Mouse (Mus musculus) embryonic facial prominence, embryonic 11.5 days (tissue): ENCODE measurements around the gene Rgl3. TPM values are rescaled to one million over a fixed set of nuclear protein-coding genes. Genes with fewer than 3 reads are reported as not detected.

Experiments used
- ATAC-seq: fragments of 200-750 bp; cut with Nextera tagmentation; replicated peaks from 2 replicates; pipeline ENCODE4 v1.8.0; 2017; ENCODE audit warnings: low read depth; ENCODE audit not compliant: insufficient number of reproducible peaks, low FRiP score, low TSS enrichment
- DNase-seq: peaks from one replicate; pipeline ENCODE4 v3.0.0-alpha.2; 2015; ENCODE audit warnings: low spot score
- H3K27ac ChIP-seq: fragments of 300-500 bp; sonication (generic); replicated peaks from 2 replicates; pipeline ENCODE4 v1.5.1; 2014; ENCODE audit warnings: mild to moderate bottlenecking, low read depth, low read length, control low read depth
- H3K27me3 ChIP-seq: fragments of 300-500 bp; sonication (generic); 2 replicates; pipeline ENCODE4 v1.6.1; 2014; ENCODE audit warnings: mild to moderate bottlenecking, low read length, moderate library complexity, mixed read lengths; ENCODE audit not compliant: control insufficient read depth, insufficient read depth
- H3K36me3 ChIP-seq: fragments of 300-500 bp; sonication (generic); replicated peaks from 2 replicates; pipeline ENCODE4 v1.6.1; 2014; ENCODE audit warnings: low read depth, mild to moderate bottlenecking, low read length, moderate library complexity, mixed read lengths; ENCODE audit not compliant: control insufficient read depth, insufficient read depth
- H3K4me1 ChIP-seq: fragments of 300-500 bp; sonication (generic); 2 replicates; pipeline ENCODE4 v1.6.1; 2014; ENCODE audit warnings: low read length, mixed read lengths; ENCODE audit not compliant: control insufficient read depth, insufficient read depth
- H3K4me2 ChIP-seq: fragments of 300-500 bp; sonication (generic); 2 replicates; pipeline ENCODE4 v1.6.1; 2014; ENCODE audit warnings: low read depth, mild to moderate bottlenecking, control low read depth, low read length, moderate library complexity
- H3K4me3 ChIP-seq: fragments of 300-500 bp; sonication (generic); 2 replicates; pipeline ENCODE4 v1.5.1; 2014; ENCODE audit warnings: low read depth, low read length, control low read depth
- H3K9ac ChIP-seq: fragments of 300-500 bp; sonication (generic); replicated peaks from 2 replicates; pipeline ENCODE4 v1.6.1; 2014; ENCODE audit warnings: mild to moderate bottlenecking, control low read depth, low read length
- H3K9me3 ChIP-seq: fragments of 300-500 bp; sonication (generic); replicated peaks from 2 replicates; pipeline ENCODE4 v1.6.1; 2016; ENCODE audit warnings: mild to moderate bottlenecking, low read length, inconsistent platforms, mixed read lengths; ENCODE audit not compliant: control insufficient read depth
- WGBS: fragments of 180-500 bp; shearing (Covaris S2); extraction: QIAGEN DNeasy Blood & Tissue Kit; methylation state at CpG from one replicate; pipeline ENCODE4 v1.1.7; 2014; 5-methylcytosine and 5-hydroxymethylcytosine counted together
- polyA plus RNA-seq: library from polyadenylated mRNA; unstranded; fragments of >200 nt; fragmentation: Nextera tagmentation; extraction: Ambion mirVana; gene quantifications from 2 replicates; pipeline ENCODE4 v1.2.1, GENCODE M21; 2014

Gene Rgl3
- polyA plus RNA-seq, 1 experiment from 2014 or later: 1.0 TPM

- no peak overlapping the region for H3K27ac ChIP-seq
- WGBS: 76% methylated on average over 3 of the region's 3 CpGs
- ATAC-seq (no peak), DNase-seq (no peak)
- H3K27me3 ChIP-seq: no peaks in the 10 kb centered on the region
- no peaks in the 10 kb centered on the region; the same call in 1 of the 2 replicates for H3K4me1 ChIP-seq
- no peak overlapping the region for H3K4me2 ChIP-seq
- H3K4me3 ChIP-seq: no peak overlapping the region
- H3K9me3 ChIP-seq: no peaks in the 10 kb centered on the region
- H3K9ac ChIP-seq: no peak overlapping the region
- H3K36me3 ChIP-seq: no peaks in the 10 kb centered on the region
These were observed 60.0 kb downstream of the Rgl3 start for GRCm38 (mm10) chr9:21929208-21929607.

- no peak within 1 kb of the TSS for H3K27ac ChIP-seq
- peak; percentile 97 for DNase-seq
- no peaks in the 10 kb centered on the region for H3K36me3 ChIP-seq
- WGBS: under 1% methylated on average over 28 of the region's 28 CpGs
- no peaks in the 10 kb centered on the region; the same call in 1 of the 2 replicates for H3K4me1 ChIP-seq
- no peaks in the 10 kb centered on the region for H3K9me3 ChIP-seq
- H3K9ac ChIP-seq: peak within 1 kb of the TSS; percentile 76
- ATAC-seq: peak; percentile 95
- H3K4me3 ChIP-seq: peak within 1 kb of the TSS; percentile 53
- H3K27me3 ChIP-seq: no peaks in the 10 kb centered on the region
- H3K4me2 ChIP-seq: peak within 1 kb of the TSS; percentile 63
These were observed 62.0 kb downstream of the Rgl3 start, which contains the start of the genes Ccdc159 and Tmem205 for GRCm38 (mm10) chr9:21927208-21927753. Gene Ccdc159 (plus strand): TSS chr9:21927471. Gene Tmem205 (minus strand): TSS chr9:21927556.

DNA sequence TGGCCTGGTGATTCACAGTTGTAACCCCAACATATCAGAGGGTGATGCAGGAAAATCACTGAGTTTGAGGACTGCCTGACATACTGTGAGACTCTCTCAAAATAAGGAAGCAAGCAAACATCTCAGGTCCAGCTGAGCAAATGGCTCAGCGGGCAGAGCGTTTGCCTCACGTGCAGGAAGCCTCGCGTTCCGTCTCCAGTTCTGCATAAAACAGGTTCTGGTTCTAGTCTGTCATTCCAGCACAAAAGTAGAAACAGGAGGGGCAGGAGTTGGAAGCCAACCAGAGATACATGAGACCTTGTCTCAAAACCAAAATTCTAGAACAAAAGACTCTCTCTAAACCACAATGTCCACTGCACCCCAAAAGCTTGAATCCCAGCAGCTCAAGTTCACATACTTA, 62.5 kb downstream of the Rgl3 start:
- Histone ChIP-seq H3K27me3 (no peaks in the 10 kb centered on the region), H3K4me3 (peak overlapping the region; percentile 53), H3K9me3 (no peaks in the 10 kb centered on the region), H3K36me3 (no peaks in the 10 kb centered on the region), H3K4me2 (peak overlapping the region; percentile 63), H3K4me1 (no peaks in the 10 kb centered on the region; the same call in 1 of the 2 replicates), H3K9ac (peak overlapping the region; percentile 76), H3K27ac (no peak overlapping the region)
- no peak for DNase-seq
- no peak for ATAC-seq
- WGBS: 0% methylated on average over 6 of the region's 6 CpGs

GRCm38 (mm10) chr9:21926155-21926554, 63.1 kb downstream of the Rgl3 start:
- Histone ChIP-seq H3K36me3 (no peaks in the 10 kb centered on the region), H3K4me1 (no peaks in the 10 kb centered on the region; the same call in 1 of the 2 replicates), H3K9me3 (no peaks in the 10 kb centered on the region), H3K4me2 (no peak overlapping the region), H3K9ac (no peak overlapping the region), H3K27me3 (no peaks in the 10 kb centered on the region), H3K4me3 (no peak overlapping the region), H3K27ac (no peak overlapping the region)
- DNase-seq (no peak), ATAC-seq (no peak)
- WGBS: 79% methylated on average over 6 of the region's 6 CpGs

- no peak for DNase-seq
- WGBS: 91% methylated on average over 1 of the region's 1 CpGs
- no peak for ATAC-seq
- Histone ChIP-seq H3K4me1 (no peaks in the 10 kb centered on the region; the same call in 1 of the 2 replicates), H3K4me2 (no peak overlapping the region), H3K36me3 (no peaks in the 10 kb centered on the region), H3K9ac (no peak overlapping the region), H3K9me3 (no peaks in the 10 kb centered on the region), H3K27ac (no peak overlapping the region), H3K4me3 (no peak overlapping the region), H3K27me3 (no peaks in the 10 kb centered on the region)
These were observed 63.7 kb downstream of the Rgl3 start for GRCm38 (mm10) chr9:21925506-21925905.

GRCm38 (mm10) chr9:21925034-21925433, 64.2 kb downstream of the Rgl3 start:
- H3K27ac ChIP-seq: no peak overlapping the region
- no peaks in the 10 kb centered on the region; the same call in 1 of the 2 replicates for H3K4me1 ChIP-seq
- no peak overlapping the region for H3K4me2 ChIP-seq
- no peaks in the 10 kb centered on the region for H3K36me3 ChIP-seq
- no peaks in the 10 kb centered on the region for H3K9me3 ChIP-seq
- no peaks in the 10 kb centered on the region for H3K27me3 ChIP-seq
- no peak overlapping the region for H3K9ac ChIP-seq
- WGBS: 86% methylated on average over 3 of the region's 3 CpGs
- ATAC-seq (no peak), DNase-seq (no peak)
- H3K4me3 ChIP-seq: no peak overlapping the region

GRCm38 (mm10) chr9:21924099-21924493, 65.2 kb downstream of the Rgl3 start:
- Histone ChIP-seq H3K36me3 (no peaks in the 10 kb centered on the region), H3K9ac (no peak overlapping the region), H3K4me1 (no peaks in the 10 kb centered on the region; the same call in 1 of the 2 replicates), H3K4me2 (no peak overlapping the region), H3K27ac (no peak overlapping the region), H3K9me3 (no peaks in the 10 kb centered on the region), H3K27me3 (no peaks in the 10 kb centered on the region), H3K4me3 (no peak overlapping the region)
- WGBS: 76% methylated on average over 6 of the region's 6 CpGs
- DNase-seq: no peak
- no peak for ATAC-seq

- no peak overlapping the region for H3K27ac ChIP-seq
- H3K9me3 ChIP-seq: no peaks in the 10 kb centered on the region
- H3K4me2 ChIP-seq: no peak overlapping the region
- H3K4me1 ChIP-seq: no peaks in the 10 kb centered on the region; the same call in 1 of the 2 replicates
- no peaks in the 10 kb centered on the region for H3K27me3 ChIP-seq
- WGBS: 82% methylated on average over 3 of the region's 3 CpGs
- DNase-seq: no peak
- ATAC-seq: no peak
- H3K36me3 ChIP-seq: no peaks in the 10 kb centered on the region
- H3K4me3 ChIP-seq: no peak overlapping the region
- H3K9ac ChIP-seq: no peak overlapping the region
These were observed 65.7 kb downstream of the Rgl3 start for GRCm38 (mm10) chr9:21923490-21924098.
